Mouse (Mus musculus): ENCODE data around the gene Kctd10. TPM values are rescaled to one million over a fixed set of nuclear protein-coding genes. Genes with fewer than 3 reads are reported as not detected.
A peak's percentile ranks its signal among the peaks of the same experiment; 100 is the strongest.

Kctd10 gene
- polyA plus RNA-seq, 1 experiment from 2014 or later, result 129 TPM

DNA sequence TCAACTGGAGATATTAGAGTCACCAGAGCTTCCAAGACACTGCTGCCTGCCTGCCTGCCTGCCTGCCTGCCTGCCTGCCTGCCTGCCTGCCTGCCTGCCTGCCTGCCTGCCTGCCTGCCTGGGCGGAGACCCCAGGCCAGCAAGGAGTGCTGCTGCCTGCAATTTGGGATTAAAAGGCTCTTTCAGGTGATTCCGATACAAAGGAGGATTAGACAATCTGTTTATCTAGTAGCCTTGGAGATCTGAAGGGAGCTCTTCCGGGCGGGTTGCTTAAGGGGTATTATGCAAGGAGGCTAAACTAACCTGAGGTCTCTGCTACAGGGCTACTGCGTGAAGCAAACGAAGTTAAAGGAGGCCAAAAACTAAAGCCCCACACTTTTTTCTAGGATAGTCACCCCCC lies 1.4 kb downstream of the Kctd10 start:
- WGBS, result 21% methylated on average over 6 of the region's 6 CpGs
- Histone ChIP-seq H3K27me3 (no peaks in the 10 kb centered on the region), H3K27ac (replicated peaks) (peak overlapping the region; percentile 88), H3K36me3 (peaks cover 18% of the 10 kb centered on the region), H3K4me1 (peaks cover 68% of the 10 kb centered on the region), H3K4me2 (replicated peaks) (peak overlapping the region; percentile 79), H3K4me3 (replicated peaks) (peak overlapping the region; percentile 76), H3K9ac (peak overlapping the region; percentile 77; the same call in 1 of the 2 replicates), H3K9me3 (replicated peaks) (no peaks in the 10 kb centered on the region)
- no peak for ATAC-seq (ENCODE audit: insufficient number of reproducible peaks, low FRiP score, low TSS enrichment, low read depth)

- Histone ChIP-seq H3K27ac (replicated peaks) (peak overlapping the region; percentile 88), H3K4me3 (replicated peaks) (peak overlapping the region; percentile 76), H3K9me3 (replicated peaks) (no peaks in the 10 kb centered on the region), H3K27me3 (no peaks in the 10 kb centered on the region), H3K4me2 (replicated peaks) (peak overlapping the region; percentile 79), H3K36me3 (peaks cover 23% of the 10 kb centered on the region), H3K9ac (0 out of 2 replicates have a peak overlapping the region, but pooled peaks have one; percentile 77), H3K4me1 (peaks cover 74% of the 10 kb centered on the region)
- no peak for ATAC-seq (ENCODE audit: insufficient number of reproducible peaks, low FRiP score, low TSS enrichment, low read depth)
- 37% methylated on average over 10 of the region's 10 CpGs for WGBS
Observed at GRCm38 (mm10) chr5:114378177-114378920, 2.0 kb downstream of the Kctd10 start.

DNA sequence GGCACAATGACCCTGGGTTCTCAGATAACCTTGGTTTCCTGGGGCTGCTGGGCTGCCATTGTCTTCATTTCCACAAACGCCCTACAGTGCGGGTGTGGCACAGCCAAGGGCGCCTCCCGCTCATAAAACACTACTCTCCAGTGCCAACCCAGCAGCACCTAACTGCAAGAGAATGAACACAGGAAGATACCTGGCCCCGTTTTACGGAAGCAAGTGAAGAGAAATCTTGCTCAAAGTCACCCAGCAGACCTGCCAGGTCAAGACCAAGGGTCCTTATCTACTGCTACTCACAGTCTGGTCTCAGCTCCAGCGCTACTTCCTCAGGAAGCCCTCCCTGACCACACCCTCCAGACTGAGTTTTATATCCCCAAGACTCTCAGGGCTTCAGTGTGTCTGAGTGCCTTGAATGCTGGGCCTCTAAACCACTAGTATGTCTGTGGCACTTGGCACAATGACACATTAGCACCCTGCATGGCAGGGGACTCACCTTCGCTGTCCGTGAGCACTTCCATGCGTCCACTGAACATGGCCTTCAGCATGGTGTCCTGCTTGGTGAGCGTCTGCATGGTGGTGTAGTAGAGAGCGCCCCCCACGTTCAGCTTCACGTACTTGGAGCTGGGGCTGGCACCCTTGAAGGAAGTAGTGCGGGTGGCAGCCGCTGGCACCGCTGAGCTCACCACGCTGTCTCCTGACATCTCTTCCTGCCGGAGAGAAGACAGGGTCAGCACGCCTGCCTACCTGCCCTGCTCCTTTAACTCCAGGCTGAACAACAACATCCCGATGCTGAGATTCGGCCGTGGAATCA lies 5.7 kb downstream of the Kctd10 start:
- no peak overlapping the region for H3K27ac ChIP-seq (replicated peaks)
- peaks cover 35% of the 10 kb centered on the region for H3K36me3 ChIP-seq
- no peak overlapping the region for H3K4me3 ChIP-seq (replicated peaks)
- H3K4me2 ChIP-seq (replicated peaks), result no peak overlapping the region
- no peaks in the 10 kb centered on the region for H3K27me3 ChIP-seq
- H3K9me3 ChIP-seq (replicated peaks), result no peaks in the 10 kb centered on the region
- peaks cover 96% of the 10 kb centered on the region for H3K4me1 ChIP-seq
- WGBS, result 85% methylated on average over 23 of the region's 23 CpGs
- no peak overlapping the region; the same call in 1 of the 2 replicates for H3K9ac ChIP-seq
- ATAC-seq (ENCODE audit: insufficient number of reproducible peaks, low FRiP score, low TSS enrichment, low read depth), result no peak

- peak overlapping the region; percentile 91 for H3K27ac ChIP-seq (replicated peaks)
- no peak overlapping the region for H3K4me2 ChIP-seq (replicated peaks)
- H3K9ac ChIP-seq, result no peak overlapping the region
Observed at GRCm38 (mm10) chr5:114373581-114373980, 6.7 kb downstream of the Kctd10 start.

DNA sequence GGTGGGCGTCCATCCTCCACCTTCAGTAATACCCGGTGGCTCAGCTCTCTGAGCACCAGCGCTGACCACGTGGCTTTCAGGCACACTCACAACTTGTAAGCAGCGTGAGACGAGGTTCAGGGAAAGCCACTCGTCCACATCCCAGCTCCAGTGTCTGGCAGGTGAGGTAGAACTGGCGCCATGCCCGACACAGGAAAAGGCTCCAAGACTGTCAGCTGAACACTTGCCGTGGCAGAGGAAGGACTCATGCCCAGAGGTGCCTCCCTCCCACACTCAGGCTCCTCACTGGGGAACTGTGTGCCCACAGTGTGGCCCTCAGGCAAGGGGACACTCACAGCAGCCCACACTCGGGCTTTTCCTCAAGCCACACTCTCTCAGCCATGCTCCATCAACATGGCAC lies 7.1 kb downstream of the Kctd10 start:
- 45% methylated on average over 11 of the region's 11 CpGs for WGBS
- Histone ChIP-seq H3K4me2 (replicated peaks) (0 out of 2 replicates have a peak overlapping the region, but pooled peaks have one; percentile 26), H3K4me1 (peaks cover 91% of the 10 kb centered on the region), H3K27ac (replicated peaks) (peak overlapping the region; percentile 91), H3K9ac (no peak overlapping the region), H3K36me3 (peaks cover 47% of the 10 kb centered on the region), H3K9me3 (replicated peaks) (no peaks in the 10 kb centered on the region), H3K4me3 (replicated peaks) (no peak overlapping the region), H3K27me3 (no peaks in the 10 kb centered on the region)
- no peak for ATAC-seq (ENCODE audit: insufficient number of reproducible peaks, low FRiP score, low TSS enrichment, low read depth)

More at GRCm38 (mm10) chr5:114373581-114373980, 6.7 kb downstream of the Kctd10 start:
- peaks cover 44% of the 10 kb centered on the region for H3K36me3 ChIP-seq
- H3K27me3 ChIP-seq, result no peaks in the 10 kb centered on the region
- H3K4me1 ChIP-seq, result peaks cover 96% of the 10 kb centered on the region
- no peaks in the 10 kb centered on the region for H3K9me3 ChIP-seq (replicated peaks)
- 77% methylated on average over 9 of the region's 9 CpGs for WGBS
- no peak for ATAC-seq (ENCODE audit: insufficient number of reproducible peaks, low FRiP score, low TSS enrichment, low read depth)
- no peak overlapping the region for H3K4me3 ChIP-seq (replicated peaks)

DNA sequence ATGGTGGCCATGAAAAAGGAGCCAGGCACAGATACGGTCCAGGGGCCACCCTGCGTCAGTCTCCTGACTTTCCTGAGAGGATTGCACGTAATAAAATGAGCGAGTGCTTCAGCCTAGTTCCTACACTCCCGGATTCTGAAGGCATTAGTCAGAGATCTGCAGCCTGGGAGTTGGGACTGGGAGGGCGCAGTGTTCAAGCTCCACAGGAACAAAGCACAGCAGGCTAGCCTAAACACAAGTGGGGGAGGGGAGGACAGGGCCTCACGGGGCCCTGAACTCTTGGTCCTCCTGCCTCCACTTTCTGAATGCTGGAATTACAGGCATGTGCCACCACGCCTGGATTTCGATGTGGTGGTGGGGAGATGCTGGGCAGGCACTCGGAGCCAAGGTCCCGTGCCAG lies 7.7 kb downstream of the Kctd10 start:
- Histone ChIP-seq H3K4me2 (replicated peaks) (0 out of 2 replicates have a peak overlapping the region, but pooled peaks have one; percentile 26), H3K36me3 (peaks cover 53% of the 10 kb centered on the region), H3K27ac (replicated peaks) (peak overlapping the region; percentile 91), H3K9ac (no peak overlapping the region), H3K27me3 (no peaks in the 10 kb centered on the region), H3K4me1 (peaks cover 85% of the 10 kb centered on the region), H3K9me3 (replicated peaks) (no peaks in the 10 kb centered on the region), H3K4me3 (replicated peaks) (no peak overlapping the region)
- WGBS, result 24% methylated on average over 11 of the region's 11 CpGs
- no peak for ATAC-seq (ENCODE audit: insufficient number of reproducible peaks, low FRiP score, low TSS enrichment, low read depth)

DNA sequence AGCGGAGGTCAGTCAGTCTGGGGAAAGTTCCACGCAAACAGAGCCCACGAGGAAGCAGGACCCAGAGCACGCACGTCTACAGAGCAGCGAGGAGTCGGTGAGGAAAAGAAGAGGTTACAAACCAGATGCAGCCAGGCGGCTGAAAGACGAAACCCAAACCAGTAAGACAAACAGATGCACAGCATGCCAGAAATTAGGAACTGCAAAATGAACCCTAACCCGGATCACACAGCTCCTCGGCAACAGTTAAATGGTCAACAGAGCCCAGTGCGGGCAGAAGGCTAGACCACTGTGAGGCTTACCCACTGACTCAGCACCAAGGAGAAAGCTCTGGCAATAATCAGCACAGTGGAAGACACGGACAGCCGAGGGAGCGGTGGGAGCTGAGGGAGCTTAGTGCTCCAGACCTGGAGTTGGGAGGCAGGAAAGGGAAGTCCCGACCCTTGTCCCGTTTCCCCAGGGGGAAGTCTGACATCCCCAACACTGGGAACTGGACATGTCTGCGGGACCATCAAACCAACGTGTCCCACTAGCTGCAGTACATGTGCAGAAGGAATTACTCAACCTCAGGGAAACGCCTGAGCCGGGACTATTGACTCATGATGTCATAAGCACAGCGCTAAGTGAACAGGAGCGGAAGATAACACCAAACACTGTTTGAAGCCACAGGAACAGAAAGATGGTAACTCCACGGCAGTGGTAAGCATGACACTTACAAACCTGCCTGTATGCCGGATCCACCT lies 8.4 kb downstream of the Kctd10 start:
- H3K4me3 ChIP-seq (replicated peaks), result no peak overlapping the region
- no peaks in the 10 kb centered on the region for H3K9me3 ChIP-seq (replicated peaks)
- no peaks in the 10 kb centered on the region for H3K27me3 ChIP-seq
- peak overlapping the region; percentile 26; the same call in 1 of the 2 replicates for H3K4me2 ChIP-seq (replicated peaks)
- ATAC-seq (ENCODE audit: insufficient number of reproducible peaks, low FRiP score, low TSS enrichment, low read depth), result no peak
- peaks cover 60% of the 10 kb centered on the region for H3K36me3 ChIP-seq
- peak overlapping the region; percentile 91 for H3K27ac ChIP-seq (replicated peaks)
- peaks cover 79% of the 10 kb centered on the region for H3K4me1 ChIP-seq
- 40% methylated on average over 25 of the region's 25 CpGs for WGBS
- H3K9ac ChIP-seq, result no peak overlapping the region

DNA sequence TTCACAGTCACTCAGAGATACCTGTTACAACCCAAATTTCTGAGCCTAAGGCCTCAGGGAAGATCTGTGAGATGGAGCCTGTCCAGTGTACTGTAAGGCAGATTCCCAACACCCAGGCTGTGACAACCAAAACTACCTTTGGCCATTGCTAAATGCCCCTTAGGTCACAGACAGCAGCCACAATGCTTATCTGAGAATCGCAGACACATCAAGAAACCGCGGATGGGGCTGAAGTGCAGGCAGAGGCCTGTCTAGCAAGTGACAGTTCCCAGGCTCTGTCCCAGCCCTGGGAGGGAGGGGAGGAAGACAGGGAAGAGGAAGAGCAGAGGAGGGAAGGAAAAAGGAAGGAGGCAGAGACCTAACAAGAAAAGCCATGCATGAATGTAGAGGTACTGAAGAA lies 9.0 kb downstream of the Kctd10 start:
- H3K4me2 ChIP-seq (replicated peaks), result peak overlapping the region; percentile 26; the same call in 1 of the 2 replicates
- no peak overlapping the region for H3K4me3 ChIP-seq (replicated peaks)
- 30% methylated on average over 3 of the region's 3 CpGs for WGBS
- no peak overlapping the region for H3K9ac ChIP-seq
- ATAC-seq (ENCODE audit: insufficient number of reproducible peaks, low FRiP score, low TSS enrichment, low read depth), result no peak
- peak overlapping the region; percentile 91 for H3K27ac ChIP-seq (replicated peaks)
- H3K4me1 ChIP-seq, result peaks cover 74% of the 10 kb centered on the region
- peaks cover 66% of the 10 kb centered on the region for H3K36me3 ChIP-seq
- H3K27me3 ChIP-seq, result no peaks in the 10 kb centered on the region
- no peaks in the 10 kb centered on the region for H3K9me3 ChIP-seq (replicated peaks)

GRCm38 (mm10) chr5:114370371-114370776 lies 9.9 kb downstream of the Kctd10 start:
- Histone ChIP-seq H3K27ac (replicated peaks) (peak overlapping the region; percentile 91), H3K9ac (no peak overlapping the region), H3K4me2 (replicated peaks) (peak overlapping the region; percentile 26; the same call in 1 of the 2 replicates), H3K36me3 (peaks cover 72% of the 10 kb centered on the region), H3K4me3 (replicated peaks) (no peak overlapping the region), H3K27me3 (no peaks in the 10 kb centered on the region), H3K4me1 (peaks cover 75% of the 10 kb centered on the region), H3K9me3 (replicated peaks) (no peaks in the 10 kb centered on the region)
- 23% methylated on average over 9 of the region's 9 CpGs for WGBS
- ATAC-seq (ENCODE audit: insufficient number of reproducible peaks, low FRiP score, low TSS enrichment, low read depth), result peak; percentile 79

DNA sequence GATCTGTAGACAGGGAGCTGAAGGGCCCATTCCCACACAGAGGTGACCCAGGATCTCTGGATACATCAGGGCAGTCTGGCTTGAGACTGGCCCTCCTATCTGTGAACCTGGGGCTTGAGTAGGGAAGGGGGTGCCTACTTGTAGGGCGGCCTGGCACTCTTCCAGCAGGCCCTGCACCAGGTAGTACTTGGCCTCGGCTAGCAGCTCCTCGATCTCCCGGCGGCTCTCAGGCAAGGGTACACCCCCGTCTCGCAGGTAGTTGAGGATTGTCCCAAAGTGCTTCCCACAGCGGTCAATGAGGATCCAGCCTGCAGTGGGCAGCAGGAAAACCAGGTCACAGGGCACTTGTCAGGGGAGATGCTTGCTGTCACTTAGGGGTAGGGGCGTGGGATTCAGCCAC lies 10.4 kb downstream of the Kctd10 start:
- peaks cover 72% of the 10 kb centered on the region for H3K36me3 ChIP-seq
- H3K4me3 ChIP-seq (replicated peaks), result no peak overlapping the region
- H3K4me2 ChIP-seq (replicated peaks), result peak overlapping the region; percentile 24; the same call in 1 of the 2 replicates
- peak overlapping the region; percentile 91 for H3K27ac ChIP-seq (replicated peaks)
- peaks cover 73% of the 10 kb centered on the region for H3K4me1 ChIP-seq
- WGBS, result 49% methylated on average over 9 of the region's 9 CpGs
- H3K9ac ChIP-seq, result no peak overlapping the region
- no peaks in the 10 kb centered on the region for H3K9me3 ChIP-seq (replicated peaks)
- no peaks in the 10 kb centered on the region for H3K27me3 ChIP-seq
- ATAC-seq (ENCODE audit: insufficient number of reproducible peaks, low FRiP score, low TSS enrichment, low read depth), result no peak

All from embryonic facial prominence, embryonic 15.5 days (tissue).